Mouse (Mus musculus) liver, adult 2 months (tissue): ENCODE data around the gene Agbl3.

Source experiments
- CTCF ChIP-seq: fragments of 200-500 bp; IDR thresholded peaks from 2 replicates; pipeline ENCODE4 v1.5.1; 2011; ENCODE audit warnings: low read depth, low read length, control low read depth
- POLR2A ChIP-seq: fragments of 200-500 bp; IDR thresholded peaks from 2 replicates; pipeline ENCODE4 v1.6.1; 2011; ENCODE audit warnings: low read length, control low read depth; ENCODE audit not compliant: insufficient read depth; ENCODE audit errors: extremely low read depth

DNA sequence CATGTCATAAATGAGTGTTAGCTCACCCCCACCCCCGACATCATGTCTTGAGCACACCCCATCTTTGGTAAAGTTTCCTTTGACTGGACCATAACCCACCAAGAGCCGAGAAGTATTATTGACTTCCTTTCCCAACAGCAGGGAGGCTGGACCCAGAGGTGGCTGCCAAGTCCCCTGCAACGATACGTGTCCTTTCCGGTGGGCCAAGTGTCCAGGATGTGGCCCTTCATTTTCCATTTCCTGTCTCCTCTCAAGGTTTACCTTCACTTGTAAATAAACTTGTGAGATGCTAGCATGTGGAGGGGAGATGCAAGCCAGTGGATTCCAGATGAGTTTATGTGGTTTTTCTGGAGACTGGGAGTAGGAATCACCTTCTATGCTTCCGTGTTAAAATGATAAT lies 49.2 kb upstream of the Agbl3 start:
- no peak for TF ChIP-seq CTCF
- TF ChIP-seq POLR2A: no peak
